14 mouse cellular contexts compared by ENCODE assay signal in genomic region chr12:71839653-71840052, GRCm38 (mm10).
"Had no signal": no experiment of that assay in that cellular context is flagged by ENCODE, and none has a peak within 500 bp of the region (broad histone marks: within the 10 kb centered on the region; RNA-seq: fewer than 3 reads in every experiment).

No protein-coding gene starts in this region.

- H3K27me3 ChIP-seq: kidney, embryonic 15.5 days; limb, embryonic 13.5 days; lung, embryonic 15.5 days; midbrain, embryonic 12.5 days; stomach, embryonic 15.5 days had no signal

- H3K9ac ChIP-seq: kidney, embryonic 15.5 days; limb, embryonic 13.5 days; lung, embryonic 15.5 days; midbrain, embryonic 12.5 days; stomach, embryonic 15.5 days had no signal

- H3K36me3 ChIP-seq: kidney, embryonic 15.5 days; limb, embryonic 13.5 days; lung, embryonic 15.5 days; midbrain, embryonic 12.5 days; stomach, embryonic 15.5 days had no signal

- H3K27ac ChIP-seq: kidney, embryonic 15.5 days; limb, embryonic 13.5 days; lung, embryonic 15.5 days; midbrain, embryonic 12.5 days; stomach, embryonic 15.5 days had no signal

- H3K9me3 ChIP-seq: kidney, embryonic 15.5 days; limb, embryonic 13.5 days; lung, embryonic 15.5 days; midbrain, embryonic 12.5 days; stomach, embryonic 15.5 days had no signal

- H3K4me3 ChIP-seq: kidney, embryonic 15.5 days; limb, embryonic 13.5 days; lung, embryonic 15.5 days; midbrain, embryonic 12.5 days; stomach, embryonic 15.5 days had no signal

- H3K4me2 ChIP-seq: kidney, embryonic 15.5 days; limb, embryonic 13.5 days; lung, embryonic 15.5 days; midbrain, embryonic 12.5 days; stomach, embryonic 15.5 days had no signal

- DNase-seq: kidney, adult 11 months; kidney, postnatal 14 days; layer of hippocampus, postnatal 36 days; left cerebral cortex, postnatal 4 days; lung, postnatal 36 days; right cerebral cortex, postnatal 14 days; thymus, adult 2 months; thymus, postnatal 36 days had no signal

- ATAC-seq: midbrain, embryonic 16.5 days had no signal
